Comparison of ENCODE assay signal across 20 mouse cellular contexts in genomic region chr10:7041032-7041431, GRCm38 (mm10).
"Had no signal": no experiment of that assay in that cellular context is flagged by ENCODE, and none has a peak within 500 bp of the region (broad histone marks: within the 10 kb centered on the region; RNA-seq: fewer than 3 reads in every experiment).

No protein-coding gene starts in this region.

- H3K4me3 ChIP-seq: left cerebral cortex, adult 2 months; neural tube, embryonic 12.5 days; neural tube, embryonic 15.5 days had no signal

- H3K4me1 ChIP-seq: neural tube, embryonic 12.5 days; neural tube, embryonic 15.5 days had no signal

- ATAC-seq: liver, postnatal 0 days; lung, postnatal 0 days had no signal

- H3K36me3 ChIP-seq: neural tube, embryonic 12.5 days; neural tube, embryonic 15.5 days had no signal

- H3K9me3 ChIP-seq: neural tube, embryonic 12.5 days; neural tube, embryonic 15.5 days had no signal

- H3K4me2 ChIP-seq: lung, embryonic 14.5 days; midbrain, embryonic 11.5 days; neural tube, embryonic 12.5 days; neural tube, embryonic 15.5 days had no signal

- H3K9ac ChIP-seq: liver, embryonic 14.5 days; liver, postnatal 0 days; lung, embryonic 14.5 days; neural tube, embryonic 12.5 days; neural tube, embryonic 15.5 days had no signal

- H3K27ac ChIP-seq: kidney, postnatal 0 days; left cerebral cortex, adult 2 months; liver, embryonic 14.5 days; neural tube, embryonic 12.5 days; neural tube, embryonic 15.5 days; stomach, postnatal 0 days had no signal

- H3K27me3 ChIP-seq: neural tube, embryonic 12.5 days; neural tube, embryonic 15.5 days had no signal

- DNase-seq: kidney, adult 2 months; kidney, postnatal 36 days; layer of hippocampus, postnatal 36 days; liver, postnatal 0 days; lung, embryonic 14.5 days; midbrain, embryonic 14.5 days; retina, postnatal 1 day; right cerebral cortex, postnatal 25 days; spleen, adult 18-20 months; thymus, adult 2 months; thymus, postnatal 14 days; thymus, postnatal 4 days had no signal
